Mouse (Mus musculus) liver, embryonic 12.5 days (tissue): Measurements from ENCODE around the gene Vmn2r-ps159. TPM values are rescaled to one million over a fixed set of nuclear protein-coding genes. Genes with fewer than 3 reads are reported as not detected.
"Not testable (repeated sequence)": the region's sequence is repeated elsewhere in the genome, so short reads cannot be mapped to it uniquely, and the experiment has no call there.

ENCODE experiments used
- ATAC-seq: fragments of 200-750 bp; cut with Nextera tagmentation; 2 replicates; pipeline ENCODE4 v1.8.0; 2017; ENCODE audit warnings: moderate number of reproducible peaks, mild to moderate bottlenecking, moderate library complexity
- H3K27ac ChIP-seq: fragments of 300-500 bp; sonication (generic); 2 replicates; pipeline ENCODE4 v1.5.1; 2016; ENCODE audit warnings: mild to moderate bottlenecking
- H3K27me3 ChIP-seq: fragments of 300-500 bp; sonication (generic); replicated peaks from 2 replicates; pipeline ENCODE4 v1.6.1; 2016; ENCODE audit warnings: mild to moderate bottlenecking, moderate library complexity
- H3K36me3 ChIP-seq: fragments of 300-500 bp; sonication (generic); 2 replicates; pipeline ENCODE4 v1.6.1; 2016; ENCODE audit warnings: mild to moderate bottlenecking, moderate library complexity
- H3K4me1 ChIP-seq: fragments of 300-500 bp; sonication (generic); 2 replicates; pipeline ENCODE4 v1.6.1; 2016
- H3K4me2 ChIP-seq: fragments of 300-500 bp; sonication (generic); 2 replicates; pipeline ENCODE4 v1.6.1; 2016; ENCODE audit warnings: mild to moderate bottlenecking, moderate library complexity
- H3K4me3 ChIP-seq: fragments of 300-500 bp; sonication (generic); 2 replicates; pipeline ENCODE4 v1.5.1; 2016; ENCODE audit warnings: mild to moderate bottlenecking, moderate library complexity
- H3K9ac ChIP-seq: fragments of 300-500 bp; sonication (generic); 2 replicates; pipeline ENCODE4 v1.6.1; 2016; ENCODE audit warnings: mild to moderate bottlenecking, moderate library complexity
- H3K9me3 ChIP-seq: fragments of 300-500 bp; sonication (generic); replicated peaks from 2 replicates; pipeline ENCODE4 v1.6.1; 2016; ENCODE audit warnings: mild to moderate bottlenecking, moderate library complexity
- WGBS: fragments of 180-500 bp; shearing (Covaris S2); methylation state at CpG from one replicate; pipeline ENCODE4 v1.1.7; 2016; ENCODE audit not compliant: insufficient replicate concordance; 5-methylcytosine and 5-hydroxymethylcytosine counted together
- polyA plus RNA-seq: library from polyadenylated mRNA; unstranded; fragments of >200 nt; fragmentation: Nextera tagmentation; extraction: Ambion mirVana; gene quantifications from 2 replicates; pipeline ENCODE4 v1.2.1, GENCODE M21; 2016

Vmn2r-ps159 gene
- polyA plus RNA-seq = not detected in 2 replicates

GRCm38 (mm10) chr4:156330803-156331202 lies at the start of gene Vmn2r-ps159:
TSS of gene Vmn2r-ps159 (plus strand) at chr4:156331103.
- WGBS = 53% methylated on average over 3 of the region's 3 CpGs
- ATAC-seq, H3K27me3 ChIP-seq, H3K4me1 ChIP-seq, H3K4me3 ChIP-seq, H3K4me2 ChIP-seq, H3K9ac ChIP-seq, H3K9me3 ChIP-seq, H3K27ac ChIP-seq, H3K36me3 ChIP-seq: not testable (repeated sequence)

- ATAC-seq = peak; percentile 36
- not testable (repeated sequence) for H3K9ac ChIP-seq, H3K27ac ChIP-seq, H3K4me3 ChIP-seq, H3K36me3 ChIP-seq, H3K4me2 ChIP-seq, H3K27me3 ChIP-seq, H3K4me1 ChIP-seq
- peaks cover 14% of the 10 kb centered on the region; the same call in 1 of the 2 replicates for H3K9me3 ChIP-seq
- WGBS = 50% methylated on average over 4 of the region's 4 CpGs
Measured at GRCm38 (mm10) chr4:156341601-156342504, 10.9 kb downstream of the Vmn2r-ps159 start.

- H3K4me1 ChIP-seq = no peaks in the 10 kb centered on the region
- H3K9me3 ChIP-seq = peaks cover 14% of the 10 kb centered on the region; the same call in 1 of the 2 replicates
- no peak overlapping the region for H3K4me3 ChIP-seq
- no peaks in the 10 kb centered on the region for H3K27me3 ChIP-seq
- no peak overlapping the region for H3K4me2 ChIP-seq
- peak; percentile 76 for ATAC-seq
- no peak overlapping the region for H3K27ac ChIP-seq
- H3K9ac ChIP-seq = no peak overlapping the region
- no peaks in the 10 kb centered on the region for H3K36me3 ChIP-seq
- WGBS = 60% methylated on average over 2 of the region's 2 CpGs
Measured at GRCm38 (mm10) chr4:156342569-156343325, 11.8 kb downstream of the Vmn2r-ps159 start.

- Histone ChIP-seq H3K4me1 (no peaks in the 10 kb centered on the region), H3K9ac (no peak overlapping the region), H3K9me3 (peaks cover 14% of the 10 kb centered on the region; the same call in 1 of the 2 replicates), H3K36me3 (no peaks in the 10 kb centered on the region), H3K4me3 (no peak overlapping the region), H3K27me3 (no peaks in the 10 kb centered on the region), H3K27ac (no peak overlapping the region), H3K4me2 (no peak overlapping the region)
- 70% methylated on average over 1 of the region's 1 CpGs for WGBS
- peak; percentile 40 for ATAC-seq
Measured at GRCm38 (mm10) chr4:156343332-156343731, 12.4 kb downstream of the Vmn2r-ps159 start.

- peak; percentile 71 for ATAC-seq
- not testable (repeated sequence) for H3K4me1 ChIP-seq, H3K27me3 ChIP-seq, H3K27ac ChIP-seq, H3K9me3 ChIP-seq, H3K36me3 ChIP-seq, H3K4me3 ChIP-seq, H3K4me2 ChIP-seq, H3K9ac ChIP-seq
- 43% methylated on average over 3 of the region's 3 CpGs for WGBS
Measured at GRCm38 (mm10) chr4:156356756-156357437, 26.0 kb downstream of the Vmn2r-ps159 start.

Other genes starting within 250 kb of the Vmn2r-ps159 start
- gene 9430015G10Rik, start 221.1 kb upstream of the Vmn2r-ps159 start, polyA plus RNA-seq = 19.6 and 20.3 TPM in 2 replicates
- gene Rnf223, start 200.6 kb upstream of the Vmn2r-ps159 start, polyA plus RNA-seq = 0.06 and 0.19 TPM in 2 replicates
- 16.1 and 17.8 TPM in 2 replicates for gene Agrn, start 133.6 kb upstream of the Vmn2r-ps159 start, polyA plus RNA-seq
- 2.6 and 3.2 TPM in 2 replicates for gene Isg15, start 130.3 kb upstream of the Vmn2r-ps159 start, polyA plus RNA-seq
- gene AW011738, start 127.8 kb upstream of the Vmn2r-ps159 start, polyA plus RNA-seq = 1.3 and 1.4 TPM in 2 replicates
- 0.12 TPM in 2 replicates for gene Perm1, start 115.2 kb upstream of the Vmn2r-ps159 start, polyA plus RNA-seq
- gene Plekhn1, start 96.2 kb upstream of the Vmn2r-ps159 start, polyA plus RNA-seq = 7.2 TPM in 2 replicates
- gene Noc2l, start 95.1 kb upstream of the Vmn2r-ps159 start, polyA plus RNA-seq = 125 and 130 TPM in 2 replicates
- gene Samd11, start 75.4 kb upstream of the Vmn2r-ps159 start, polyA plus RNA-seq = 26.8 and 28.4 TPM in 2 replicates